Mouse (Mus musculus) brain, embryonic 14.5 days (tissue): ENCODE results near the gene Tor1aip2. TPM values are rescaled to one million over a fixed set of nuclear protein-coding genes. Genes with fewer than 3 reads are reported as not detected.

Experiments
- DNase-seq: peaks from one replicate; pipeline ENCODE4 v3.0.0-alpha.2; 2011; ENCODE audit warnings: low read depth
- CTCF ChIP-seq: fragments of 200-500 bp; IDR thresholded peaks from 2 replicates; pipeline ENCODE4 v1.5.1; 2012; ENCODE audit warnings: inconsistent platforms, mild to moderate bottlenecking, moderate library complexity, borderline replicate concordance; ENCODE audit not compliant: insufficient read depth, insufficient read length; ENCODE audit errors: extremely low read depth
- POLR2A ChIP-seq: fragments of 200-500 bp; IDR thresholded peaks from 2 replicates; pipeline ENCODE4 v1.6.1; 2012; ENCODE audit warnings: mild to moderate bottlenecking, inconsistent platforms, borderline replicate concordance; ENCODE audit not compliant: poor library complexity, insufficient read depth, insufficient read length, severe bottlenecking; ENCODE audit errors: extremely low read depth
- polyA plus RNA-seq: library from polyadenylated mRNA; depleted of rRNA; stranded (reverse); fragments of >200 nt; gene quantifications from 2 replicates; pipeline ENCODE4 v1.2.3, GENCODE M21; 2012; rRNA removed

Gene Tor1aip2
- polyA plus RNA-seq, 1 experiment: 57.9 TPM

GRCm38 (mm10) chr1:156089561-156089960 lies 54.4 kb downstream of the Tor1aip2 start:
- TF ChIP-seq CTCF (no peak), POLR2A (no peak)
- DNase-seq: no peak

GRCm38 (mm10) chr1:156090042-156090441 lies 54.8 kb downstream of the Tor1aip2 start:
- no peak for TF ChIP-seq CTCF
- no peak for TF ChIP-seq POLR2A
- peak; percentile 72 for DNase-seq

- TF ChIP-seq POLR2A (no peak), CTCF (no peak)
- no peak for DNase-seq
These were observed 56.6 kb downstream of the Tor1aip2 start for GRCm38 (mm10) chr1:156091811-156092210.

GRCm38 (mm10) chr1:156103763-156104162 lies 68.6 kb downstream of the Tor1aip2 start:
- TF ChIP-seq CTCF (no peak), POLR2A (no peak)
- no peak for DNase-seq

GRCm38 (mm10) chr1:156105381-156105780 lies 70.2 kb downstream of the Tor1aip2 start:
- DNase-seq: no peak
- TF ChIP-seq CTCF (no peak), POLR2A (no peak)

- no peak for DNase-seq
- TF ChIP-seq POLR2A (no peak), CTCF (no peak)
These were observed 72.2 kb downstream of the Tor1aip2 start for GRCm38 (mm10) chr1:156107424-156107823.

- peak; percentile 19 for DNase-seq
- TF ChIP-seq CTCF (no peak), POLR2A (no peak)
These were observed 73.2 kb downstream of the Tor1aip2 start for GRCm38 (mm10) chr1:156108400-156108799.

GRCm38 (mm10) chr1:156111090-156111489 lies 75.9 kb downstream of the Tor1aip2 start:
- no peak for DNase-seq
- TF ChIP-seq CTCF (no peak), POLR2A (no peak)

GRCm38 (mm10) chr1:156111728-156112127 lies 76.5 kb downstream of the Tor1aip2 start:
- peak; percentile 52 for DNase-seq
- TF ChIP-seq POLR2A: no peak
- TF ChIP-seq CTCF: no peak

- DNase-seq: no peak
- no peak for TF ChIP-seq CTCF
- TF ChIP-seq POLR2A: no peak
These were observed 76.9 kb downstream of the Tor1aip2 start for GRCm38 (mm10) chr1:156112142-156112541.

GRCm38 (mm10) chr1:156113884-156114499 lies 78.8 kb downstream of the Tor1aip2 start:
- TF ChIP-seq POLR2A (no peak), CTCF (no peak)
- DNase-seq: no peak

GRCm38 (mm10) chr1:156116770-156117169 lies 81.6 kb downstream of the Tor1aip2 start:
- TF ChIP-seq CTCF (no peak), POLR2A (no peak)
- DNase-seq: no peak

Other genes with a start within 250 kb of the Tor1aip2 start
- gene Qsox1, start 222.5 kb upstream of the Tor1aip2 start, polyA plus RNA-seq: 35.0 and 36.1 TPM in 2 replicates
- 10.9 and 14.0 TPM in 2 replicates for gene Cep350, start 62.1 kb upstream of the Tor1aip2 start, polyA plus RNA-seq
- 8.6 and 14.6 TPM in 2 replicates for gene Tor1aip1, start 1.1 kb downstream of the Tor1aip2 start, polyA plus RNA-seq
- 1.7 and 4.0 TPM in 2 replicates for gene Fam163a, start 169.6 kb downstream of the Tor1aip2 start, polyA plus RNA-seq